Mouse (Mus musculus) stomach, embryonic 15.5 days (tissue): Measurements from ENCODE around the gene Cops4. TPM values are rescaled to one million over a fixed set of nuclear protein-coding genes. Genes with fewer than 3 reads are reported as not detected.

Experiments
- ATAC-seq: fragments of 200-750 bp; cut with Nextera tagmentation; 2 replicates; pipeline ENCODE4 v1.8.0; 2017; ENCODE audit warnings: low read depth, moderate number of reproducible peaks, moderate TSS enrichment; ENCODE audit not compliant: insufficient read depth, low FRiP score
- H3K27ac ChIP-seq: fragments of 300-500 bp; sonication (generic); 2 replicates; pipeline ENCODE4 v1.5.1; 2015; ENCODE audit warnings: mild to moderate bottlenecking, inconsistent platforms
- H3K27me3 ChIP-seq: fragments of 300-500 bp; sonication (generic); replicated peaks from 2 replicates; pipeline ENCODE4 v1.6.1; 2015; ENCODE audit warnings: inconsistent platforms
- H3K36me3 ChIP-seq: fragments of 300-500 bp; sonication (generic); 2 replicates; pipeline ENCODE4 v1.6.1; 2015; ENCODE audit warnings: inconsistent platforms
- H3K4me1 ChIP-seq: fragments of 300-500 bp; sonication (generic); 2 replicates; pipeline ENCODE4 v1.6.1; 2015; ENCODE audit warnings: inconsistent platforms
- H3K4me2 ChIP-seq: fragments of 300-500 bp; sonication (generic); 2 replicates; pipeline ENCODE4 v1.6.1; 2015; ENCODE audit warnings: mild to moderate bottlenecking, inconsistent platforms
- H3K4me3 ChIP-seq: fragments of 300-500 bp; sonication (generic); replicated peaks from 2 replicates; pipeline ENCODE4 v1.5.1; 2015; ENCODE audit warnings: inconsistent platforms
- H3K9ac ChIP-seq: fragments of 300-500 bp; sonication (generic); 2 replicates; pipeline ENCODE4 v1.6.1; 2015; ENCODE audit warnings: inconsistent platforms
- H3K9me3 ChIP-seq: fragments of 300-500 bp; sonication (generic); 2 replicates; pipeline ENCODE4 v1.6.1; 2016; ENCODE audit warnings: inconsistent platforms
- WGBS: fragments of 180-500 bp; shearing (Covaris S2); methylation state at CpG from one replicate; pipeline ENCODE4 v1.1.7; 2015; 5-methylcytosine and 5-hydroxymethylcytosine counted together
- polyA plus RNA-seq: library from polyadenylated mRNA; unstranded; fragments of >200 nt; fragmentation: Nextera tagmentation; extraction: Ambion mirVana; gene quantifications from 2 replicates; pipeline ENCODE4 v1.2.1, GENCODE M21; 2015

The Cops4 gene
- polyA plus RNA-seq, 1 experiment from 2014 or later = 159 TPM

- Histone ChIP-seq H3K4me3 (no peak overlapping the region), H3K36me3 (peaks cover 38% of the 10 kb centered on the region), H3K9me3 (no peaks in the 10 kb centered on the region), H3K27ac (no peak overlapping the region), H3K4me2 (no peak overlapping the region), H3K27me3 (no peaks in the 10 kb centered on the region), H3K9ac (no peak overlapping the region), H3K4me1 (no peaks in the 10 kb centered on the region)
- 82% methylated on average over 6 of the region's 6 CpGs for WGBS
- no peak for ATAC-seq
Observed at GRCm38 (mm10) chr5:100546294-100547080, 28.4 kb downstream of the Cops4 start.

GRCm38 (mm10) chr5:100548236-100548635 lies 30.1 kb downstream of the Cops4 start:
- WGBS = 59% methylated on average over 2 of the region's 2 CpGs

DNA sequence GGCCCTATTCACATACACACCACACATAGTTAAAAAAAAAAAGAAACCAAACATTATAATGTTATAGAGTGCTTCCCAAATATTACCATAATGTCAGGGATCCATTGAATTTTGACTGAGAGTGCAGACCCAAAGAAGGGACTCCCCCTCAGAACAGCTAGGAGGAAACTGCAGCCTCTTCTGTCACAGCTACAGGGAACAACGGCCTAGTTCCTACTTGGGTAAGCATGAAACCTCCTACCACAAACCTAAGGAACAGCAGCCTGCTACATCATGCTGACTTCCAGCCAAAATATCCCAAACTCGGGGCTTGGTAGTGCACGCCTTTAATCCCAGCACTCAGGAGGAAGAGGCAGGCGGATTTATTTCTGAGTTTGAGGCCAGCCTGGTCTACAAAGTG lies 31.2 kb downstream of the Cops4 start:
- Histone ChIP-seq H3K27me3 (no peaks in the 10 kb centered on the region), H3K4me1 (no peaks in the 10 kb centered on the region), H3K9ac (no peak overlapping the region), H3K27ac (peak overlapping the region; percentile 65; the same call in 1 of the 2 replicates), H3K4me2 (no peak overlapping the region), H3K4me3 (no peak overlapping the region), H3K36me3 (peaks cover 23% of the 10 kb centered on the region), H3K9me3 (no peaks in the 10 kb centered on the region)
- WGBS = 93% methylated on average over 4 of the region's 4 CpGs
- no peak for ATAC-seq

More at GRCm38 (mm10) chr5:100548236-100548635, 30.1 kb downstream of the Cops4 start:
- no peaks in the 10 kb centered on the region for H3K9me3 ChIP-seq
- H3K9ac ChIP-seq = no peak overlapping the region
- H3K4me1 ChIP-seq = no peaks in the 10 kb centered on the region
- peaks cover 28% of the 10 kb centered on the region for H3K36me3 ChIP-seq
- peak overlapping the region; percentile 65; the same call in 1 of the 2 replicates for H3K27ac ChIP-seq
- no peak overlapping the region for H3K4me3 ChIP-seq
- H3K4me2 ChIP-seq = no peak overlapping the region
- ATAC-seq = peak; percentile 85
- H3K27me3 ChIP-seq = no peaks in the 10 kb centered on the region

- Histone ChIP-seq H3K9ac (no peak overlapping the region), H3K4me3 (no peak overlapping the region), H3K36me3 (peaks cover 16% of the 10 kb centered on the region), H3K27me3 (no peaks in the 10 kb centered on the region), H3K4me1 (no peaks in the 10 kb centered on the region), H3K27ac (no peak overlapping the region), H3K9me3 (no peaks in the 10 kb centered on the region), H3K4me2 (no peak overlapping the region)
- 90% methylated on average over 1 of the region's 1 CpGs for WGBS
- no peak for ATAC-seq
Observed at GRCm38 (mm10) chr5:100550151-100550550, 32.0 kb downstream of the Cops4 start.

- Histone ChIP-seq H3K36me3 (peaks cover 11% of the 10 kb centered on the region), H3K4me3 (no peak overlapping the region), H3K27me3 (no peaks in the 10 kb centered on the region), H3K4me2 (no peak overlapping the region), H3K9ac (no peak overlapping the region), H3K27ac (no peak overlapping the region), H3K4me1 (no peaks in the 10 kb centered on the region), H3K9me3 (no peaks in the 10 kb centered on the region)
- WGBS = 59% methylated on average over 2 of the region's 2 CpGs
- ATAC-seq = no peak
Observed at GRCm38 (mm10) chr5:100551952-100552351, 33.8 kb downstream of the Cops4 start.

DNA sequence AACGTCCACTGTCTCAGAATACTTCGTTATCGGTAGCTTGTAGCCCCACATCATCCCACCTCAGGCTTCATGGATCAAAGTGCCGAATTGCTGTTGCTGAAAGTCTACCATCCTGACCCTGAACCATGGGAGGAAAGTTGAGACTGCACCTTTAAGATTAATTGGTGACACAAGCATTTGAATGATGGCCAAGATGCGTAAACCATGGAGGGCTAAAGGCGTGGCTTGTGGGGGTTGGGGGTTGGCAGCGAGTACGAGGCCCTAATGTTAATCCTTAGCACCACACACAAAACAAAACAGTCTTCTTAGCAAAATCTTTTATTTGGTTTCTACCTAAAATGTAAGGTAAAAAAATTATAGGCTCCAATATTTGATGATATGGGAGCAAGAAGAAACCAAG lies 35.3 kb downstream of the Cops4 start:
- Histone ChIP-seq H3K4me1 (no peaks in the 10 kb centered on the region), H3K36me3 (peaks cover 9% of the 10 kb centered on the region; the same call in 1 of the 2 replicates), H3K4me2 (no peak overlapping the region), H3K27ac (no peak overlapping the region), H3K9me3 (no peaks in the 10 kb centered on the region), H3K9ac (no peak overlapping the region), H3K4me3 (no peak overlapping the region), H3K27me3 (no peaks in the 10 kb centered on the region)
- no peak for ATAC-seq
- WGBS = 44% methylated on average over 8 of the region's 8 CpGs

DNA sequence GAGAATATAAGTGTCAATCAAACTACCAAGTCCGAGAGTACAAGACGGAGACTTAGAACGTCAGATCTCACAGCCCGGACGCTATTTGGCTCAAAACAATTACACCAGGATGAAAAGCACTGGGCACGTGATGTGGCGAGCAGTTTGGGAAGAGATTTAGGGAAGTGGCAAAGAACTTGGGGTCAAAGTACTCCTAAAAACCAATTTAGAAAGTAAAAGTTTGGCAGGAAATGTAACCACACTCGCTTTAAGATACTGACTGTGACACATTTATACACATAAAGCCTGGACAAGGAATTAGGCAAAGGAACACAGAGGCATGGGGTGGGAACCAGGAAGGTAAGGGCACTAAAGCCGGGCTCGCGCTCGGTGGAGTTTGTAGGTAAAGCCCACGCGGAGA lies 38.9 kb downstream of the Cops4 start:
- H3K4me2 ChIP-seq = no peak overlapping the region
- no peak overlapping the region for H3K4me3 ChIP-seq
- ATAC-seq = no peak
- no peak overlapping the region for H3K9ac ChIP-seq
- no peaks in the 10 kb centered on the region for H3K36me3 ChIP-seq
- no peaks in the 10 kb centered on the region for H3K27me3 ChIP-seq
- 70% methylated on average over 14 of the region's 14 CpGs for WGBS
- H3K27ac ChIP-seq = no peak overlapping the region
- H3K4me1 ChIP-seq = no peaks in the 10 kb centered on the region
- H3K9me3 ChIP-seq = no peaks in the 10 kb centered on the region

- H3K4me3 ChIP-seq = no peak overlapping the region
- H3K27me3 ChIP-seq = no peaks in the 10 kb centered on the region
- H3K4me2 ChIP-seq = no peak overlapping the region
- no peak for ATAC-seq
- no peaks in the 10 kb centered on the region for H3K36me3 ChIP-seq
- H3K4me1 ChIP-seq = no peaks in the 10 kb centered on the region
- no peaks in the 10 kb centered on the region for H3K9me3 ChIP-seq
- 63% methylated on average over 9 of the region's 9 CpGs for whole genome bisulfite sequencing
- no peak overlapping the region for H3K27ac ChIP-seq
- no peak overlapping the region for H3K9ac ChIP-seq
Observed at GRCm38 (mm10) chr5:100557537-100557936, 39.4 kb downstream of the Cops4 start.

GRCm38 (mm10) chr5:100558783-100559182 lies 40.7 kb downstream of the Cops4 start:
- no peak overlapping the region for H3K27ac ChIP-seq
- WGBS = 70% methylated on average over 3 of the region's 3 CpGs
- no peak overlapping the region for H3K9ac ChIP-seq
- no peaks in the 10 kb centered on the region for H3K4me1 ChIP-seq
- no peaks in the 10 kb centered on the region for H3K9me3 ChIP-seq
- H3K4me2 ChIP-seq = no peak overlapping the region
- H3K4me3 ChIP-seq = no peak overlapping the region
- H3K27me3 ChIP-seq = no peaks in the 10 kb centered on the region
- ATAC-seq = no peak
- H3K36me3 ChIP-seq = no peaks in the 10 kb centered on the region

- Histone ChIP-seq H3K36me3 (no peaks in the 10 kb centered on the region), H3K4me3 (no peak overlapping the region), H3K9me3 (no peaks in the 10 kb centered on the region), H3K9ac (no peak overlapping the region), H3K27me3 (no peaks in the 10 kb centered on the region), H3K27ac (no peak overlapping the region), H3K4me1 (no peaks in the 10 kb centered on the region), H3K4me2 (no peak overlapping the region)
- 91% methylated on average over 7 of the region's 7 CpGs for WGBS
- ATAC-seq = no peak
Observed at GRCm38 (mm10) chr5:100559357-100559756, 41.2 kb downstream of the Cops4 start.

GRCm38 (mm10) chr5:100562702-100563101 lies 44.6 kb downstream of the Cops4 start:
- no peak overlapping the region for H3K4me3 ChIP-seq
- H3K27me3 ChIP-seq = no peaks in the 10 kb centered on the region
- no peak overlapping the region for H3K4me2 ChIP-seq
- no peak overlapping the region for H3K9ac ChIP-seq
- no peak overlapping the region for H3K27ac ChIP-seq
- peaks cover 6% of the 10 kb centered on the region; the same call in 1 of the 2 replicates for H3K4me1 ChIP-seq
- ATAC-seq = no peak
- WGBS = 80% methylated on average over 9 of the region's 9 CpGs
- no peaks in the 10 kb centered on the region for H3K36me3 ChIP-seq
- no peaks in the 10 kb centered on the region for H3K9me3 ChIP-seq

DNA sequence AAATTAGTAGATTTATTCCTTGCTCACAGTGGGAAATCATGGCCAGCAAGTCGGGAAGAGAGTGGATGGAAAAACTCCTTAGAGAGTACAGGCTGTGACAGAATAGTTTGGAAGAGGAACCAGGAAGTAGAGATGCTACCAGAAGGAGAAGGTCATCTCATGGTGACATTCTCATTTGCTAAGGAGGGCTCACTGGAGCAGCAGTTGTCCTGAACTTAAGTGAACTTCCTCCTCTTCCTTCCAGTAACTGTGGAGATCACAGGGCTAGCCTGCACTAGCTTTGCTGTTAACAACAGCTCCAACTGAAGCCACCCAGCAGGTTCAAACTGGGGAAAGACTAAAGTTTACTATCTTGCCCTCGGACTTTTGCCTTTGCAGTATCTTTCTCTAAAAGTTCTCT lies 48.7 kb downstream of the Cops4 start:
- no peaks in the 10 kb centered on the region for H3K9me3 ChIP-seq
- H3K4me1 ChIP-seq = peaks cover 13% of the 10 kb centered on the region; the same call in 1 of the 2 replicates
- H3K36me3 ChIP-seq = no peaks in the 10 kb centered on the region
- no peak overlapping the region for H3K4me3 ChIP-seq
- WGBS = 69% methylated on average over 2 of the region's 2 CpGs
- no peak for ATAC-seq
- H3K9ac ChIP-seq = no peak overlapping the region
- no peaks in the 10 kb centered on the region for H3K27me3 ChIP-seq
- peak overlapping the region; percentile 76 for H3K27ac ChIP-seq
- H3K4me2 ChIP-seq = no peak overlapping the region
